In genomic region chr11:53979456-53979787, GRCm38 (mm10) we compare ENCODE assay signal across 8 mouse cellular contexts. TPM values are rescaled to one million over a fixed set of nuclear protein-coding genes. Genes with fewer than 3 reads are reported as not detected.
DNase-seq lines count a peak whose midpoint lies in the region; ATAC-seq and TF ChIP-seq lines count a peak whose summit lies in the region.
"Not testable (repeated sequence)": the region's sequence is repeated elsewhere in the genome, so short reads cannot be mapped to it uniquely, and the experiment has no call there.

No protein-coding gene starts in this region.

- peak overlapping the region; percentile 34 for H3K9ac ChIP-seq in embryonic facial prominence, embryonic 12.5 days
- H3K9ac ChIP-seq in hindbrain, embryonic 13.5 days = peak overlapping the region; percentile 76
- H3K9ac ChIP-seq in lung, embryonic 14.5 days = peak overlapping the region; percentile 61
- H3K9ac ChIP-seq in midbrain, embryonic 14.5 days (replicated peaks; ENCODE audit: low read length) = peak overlapping the region; percentile 48

- not testable (repeated sequence) for H3K27me3 ChIP-seq in embryonic facial prominence, embryonic 12.5 days; lung, embryonic 14.5 days (ENCODE audit: insufficient read depth, low read length); spleen, adult 2 months (ENCODE audit: control insufficient read depth, insufficient read depth, low read length)
- peaks cover 23% of the 10 kb centered on the region for H3K27me3 ChIP-seq in hindbrain, embryonic 13.5 days
- H3K27me3 ChIP-seq in midbrain, embryonic 14.5 days (ENCODE audit: control insufficient read depth, insufficient read depth, low read length) = peaks cover 11% of the 10 kb centered on the region; the same call in 1 of the 2 replicates

- TF ChIP-seq CTCF in lung, embryonic 14.5 days (IDR thresholded peaks at IDR 0.05; ENCODE audit: low read depth); spleen, adult 2 months (IDR thresholded peaks at IDR 0.05; ENCODE audit: extremely low read depth, insufficient read depth, insufficient read length, insufficient replicate concordance): not testable (repeated sequence)

- H3K36me3 ChIP-seq in embryonic facial prominence, embryonic 12.5 days; hindbrain, embryonic 13.5 days; lung, embryonic 14.5 days (ENCODE audit: insufficient read depth); midbrain, embryonic 14.5 days (ENCODE audit: control insufficient read depth, insufficient read depth, low read length); spleen, adult 2 months (ENCODE audit: control insufficient read depth, insufficient read depth, low read length): not testable (repeated sequence)

- ATAC-seq in embryonic facial prominence, embryonic 12.5 days (ENCODE audit: insufficient number of reproducible peaks, insufficient read depth, low FRiP score, low TSS enrichment); hindbrain, embryonic 13.5 days (ENCODE audit: low FRiP score); lung, embryonic 14.5 days (ENCODE audit: insufficient read depth); midbrain, embryonic 14.5 days (ENCODE audit: low FRiP score, low TSS enrichment): not testable (repeated sequence)

- peak; percentile 14 for DNase-seq in ES-CJ7 (ENCODE audit: low read depth, low spot score)
- peak; percentile 45 for DNase-seq in gastrocnemius, postnatal 10 days
- DNase-seq in left cerebral cortex, postnatal 4 days = peak; percentile 6
- peak; percentile 40 for DNase-seq in lung, embryonic 14.5 days
- not testable (repeated sequence) for DNase-seq in midbrain, embryonic 14.5 days; spleen, adult 2 months (ENCODE audit: low read depth in 1 of 2, low spot score in 2 of 2)

- H3K9me3 ChIP-seq in embryonic facial prominence, embryonic 12.5 days; hindbrain, embryonic 13.5 days; lung, embryonic 14.5 days (ENCODE audit: low read depth, low read length); midbrain, embryonic 14.5 days (ENCODE audit: control insufficient read depth, low read length): not testable (repeated sequence)

- not testable (repeated sequence) for TF ChIP-seq POLR2A in spleen, adult 2 months (IDR thresholded peaks at IDR 0.05; ENCODE audit: low read depth, low read length)

- H3K27ac ChIP-seq in embryonic facial prominence, embryonic 12.5 days; hindbrain, embryonic 13.5 days; lung, embryonic 14.5 days (ENCODE audit: low read depth); midbrain, embryonic 14.5 days (replicated peaks; ENCODE audit: low read depth, low read length); spleen, adult 2 months (ENCODE audit: insufficient read depth, low read length): not testable (repeated sequence)

- intact Hi-C loops in left cerebral cortex, postnatal 4 days (cut with DNase I) = not testable (repeated sequence)

- peak overlapping the region; percentile 84 for H3K4me2 ChIP-seq in embryonic facial prominence, embryonic 12.5 days (replicated peaks)
- peak overlapping the region; percentile 84 for H3K4me2 ChIP-seq in hindbrain, embryonic 13.5 days
- H3K4me2 ChIP-seq in lung, embryonic 14.5 days = peak overlapping the region; percentile 92
- peak overlapping the region; percentile 92 for H3K4me2 ChIP-seq in midbrain, embryonic 14.5 days (ENCODE audit: low read length)

- not testable (repeated sequence) for H3K4me1 ChIP-seq in embryonic facial prominence, embryonic 12.5 days; lung, embryonic 14.5 days (ENCODE audit: insufficient read depth); midbrain, embryonic 14.5 days (ENCODE audit: control insufficient read depth, insufficient read depth, low read length); spleen, adult 2 months (ENCODE audit: control insufficient read depth, insufficient read depth, insufficient read length)
- peaks cover 13% of the 10 kb centered on the region for H3K4me1 ChIP-seq in hindbrain, embryonic 13.5 days (replicated peaks)

- under 1% methylated on average over 23 of the region's 23 CpGs for WGBS in embryonic facial prominence, embryonic 12.5 days
- WGBS in hindbrain, embryonic 13.5 days = under 1% methylated on average over 23 of the region's 23 CpGs
- 2% methylated on average over 23 of the region's 23 CpGs for WGBS in lung, embryonic 14.5 days
- under 1% methylated on average over 23 of the region's 23 CpGs for WGBS in midbrain, embryonic 14.5 days
- WGBS in spleen, adult 2 months = 2% methylated on average over 23 of the region's 23 CpGs

- peak overlapping the region; percentile 52 for H3K4me3 ChIP-seq in embryonic facial prominence, embryonic 12.5 days
- peak overlapping the region; percentile 62 for H3K4me3 ChIP-seq in hindbrain, embryonic 13.5 days
- H3K4me3 ChIP-seq in lung, embryonic 14.5 days (ENCODE audit: low read depth, low read length) = peak overlapping the region; percentile 58
- H3K4me3 ChIP-seq in midbrain, embryonic 14.5 days (replicated peaks; ENCODE audit: low read depth, low read length) = peak overlapping the region; percentile 54
- peak overlapping the region; percentile 65 for H3K4me3 ChIP-seq in spleen, adult 2 months (ENCODE audit: extremely low read depth, insufficient read depth, insufficient read length)

RNA-seq across cellular contexts. Expression of gene Slc22a21, which starts 0.7 kb away (rescaled TPM):
- polyA plus RNA-seq in embryonic facial prominence, embryonic 12.5 days (2016; fragmentation: Nextera tagmentation; extraction: Ambion mirVana) = 4.9 and 6.1 TPM in 2 replicates
- total RNA-seq in gastrocnemius, postnatal 10 days (2021) = 1 to 10 TPM; 1.7 to 2.6 TPM
- polyA plus RNA-seq in hindbrain, embryonic 13.5 days (2015; fragmentation: Nextera tagmentation; extraction: Ambion mirVana) = 1.8 and 2.7 TPM in 2 replicates
- total RNA-seq in left cerebral cortex, postnatal 4 days (2021) = 1 to 10 TPM; 4.1 to 5.7 TPM
- polyA plus RNA-seq in lung, embryonic 14.5 days (2014; fragmentation: Nextera tagmentation; extraction: Ambion mirVana) = 5.7 and 5.8 TPM in 2 replicates
- polyA plus RNA-seq in midbrain, embryonic 14.5 days (2014; fragmentation: Nextera tagmentation; extraction: Ambion mirVana) = 2.3 and 2.4 TPM in 2 replicates
- polyA plus RNA-seq in spleen, adult 2 months (2012; rRNA removed) = 1.6 and 1.8 TPM in 2 replicates

RNA-seq across cellular contexts. Expression of gene Slc22a4, which starts 48.5 kb away (rescaled TPM):
- polyA plus RNA-seq in embryonic facial prominence, embryonic 12.5 days (2016; fragmentation: Nextera tagmentation; extraction: Ambion mirVana) = 2.0 and 2.9 TPM in 2 replicates
- total RNA-seq in gastrocnemius, postnatal 10 days (2021) = 1 to 10 TPM; 1.4 to 2.8 TPM
- polyA plus RNA-seq in hindbrain, embryonic 13.5 days (2015; fragmentation: Nextera tagmentation; extraction: Ambion mirVana) = 1.8 and 2.1 TPM in 2 replicates
- total RNA-seq in left cerebral cortex, postnatal 4 days (2021) = 1 to 10 TPM; 4.0 to 4.7 TPM
- polyA plus RNA-seq in lung, embryonic 14.5 days (2014; fragmentation: Nextera tagmentation; extraction: Ambion mirVana) = 0.38 and 0.45 TPM in 2 replicates
- polyA plus RNA-seq in midbrain, embryonic 14.5 days (2014; fragmentation: Nextera tagmentation; extraction: Ambion mirVana) = 2.5 TPM in 2 replicates
- 4.6 and 5.4 TPM in 2 replicates for polyA plus RNA-seq in spleen, adult 2 months (2012; rRNA removed)
